In the genomic region with DNA sequence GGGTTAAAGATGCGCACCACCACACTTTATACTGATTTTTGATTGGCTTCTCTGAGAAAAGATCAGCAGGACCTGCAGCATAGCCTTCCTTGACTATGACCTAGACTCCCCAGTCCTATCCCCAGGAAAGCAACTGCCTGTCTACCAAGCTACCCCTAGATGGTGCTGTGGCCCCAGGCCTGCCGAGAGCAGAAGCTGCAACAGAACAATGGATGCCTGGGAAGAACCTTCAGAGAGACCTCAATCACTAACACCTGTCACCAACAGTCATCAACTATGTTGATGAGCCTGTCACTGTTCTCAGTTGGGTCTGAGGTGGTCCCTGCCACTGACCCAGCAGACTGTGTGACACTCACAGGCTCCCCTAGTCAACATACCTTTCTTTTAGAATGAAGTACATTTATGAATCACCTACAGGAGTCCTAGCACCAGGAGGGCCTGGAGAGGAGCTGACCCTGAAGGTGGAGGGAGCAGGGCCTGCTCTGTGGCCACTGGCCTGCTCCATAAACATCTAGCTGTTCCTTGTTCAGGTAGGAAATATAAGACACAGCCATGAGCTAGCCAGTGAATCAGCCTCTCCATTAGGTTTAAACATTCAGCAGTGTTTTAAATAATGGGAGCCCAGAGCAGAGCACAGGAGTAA, we compare ENCODE assay signal across 8 mouse cellular contexts. TPM values are rescaled to one million over a fixed set of nuclear protein-coding genes. Genes with fewer than 3 reads are reported as not detected.
DNase-seq lines count a peak whose midpoint lies in the region; ATAC-seq and TF ChIP-seq lines count a peak whose summit lies in the region.

No protein-coding gene starts in this region.

- H3K27ac ChIP-seq in liver, embryonic 16.5 days (ENCODE audit: low read length) = no peak overlapping the region
- no peak overlapping the region for H3K27ac ChIP-seq in neural tube, embryonic 11.5 days (ENCODE audit: low read depth, low read length)

- H3K4me3 ChIP-seq in G1E (ENCODE audit: low read depth, low read length) = no peak overlapping the region
- H3K4me3 ChIP-seq in liver, embryonic 16.5 days (ENCODE audit: low read depth, low read length) = no peak overlapping the region
- H3K4me3 ChIP-seq in neural tube, embryonic 11.5 days (ENCODE audit: low read depth, low read length) = no peak overlapping the region

- ATAC-seq in G1E (ENCODE audit: extremely low read depth, insufficient number of reproducible peaks, low FRiP score, poor library complexity, severe bottlenecking) = no peak
- peak; percentile 58; the same call in 1 of the 2 replicates for ATAC-seq in liver, embryonic 16.5 days (ENCODE audit: low read depth)
- peak; percentile 50; the same call in 1 of the 2 replicates for ATAC-seq in neural tube, embryonic 11.5 days (ENCODE audit: insufficient read depth, low FRiP score, low TSS enrichment)

- H3K4me2 ChIP-seq in liver, embryonic 16.5 days (ENCODE audit: low read depth, low read length) = no peak overlapping the region
- no peak overlapping the region for H3K4me2 ChIP-seq in neural tube, embryonic 11.5 days (ENCODE audit: low read depth)

- no peak overlapping the region for H3K9ac ChIP-seq in liver, embryonic 16.5 days (ENCODE audit: low read depth, low read length)
- no peak overlapping the region for H3K9ac ChIP-seq in neural tube, embryonic 11.5 days (ENCODE audit: low read length)

- H3K4me1 ChIP-seq in G1E (ENCODE audit: insufficient read depth, low read depth, low read length) = peaks cover 13% of the 10 kb centered on the region
- H3K4me1 ChIP-seq in liver, embryonic 16.5 days (ENCODE audit: control insufficient read depth, low read depth, low read length) = peaks cover 6% of the 10 kb centered on the region; the same call in 1 of the 2 replicates
- peaks cover 5% of the 10 kb centered on the region; the same call in 1 of the 2 replicates for H3K4me1 ChIP-seq in neural tube, embryonic 11.5 days (ENCODE audit: control insufficient read depth, insufficient read depth, low read length)

- DNase-seq in A20 (ENCODE audit: low read depth, low spot score) = peak; percentile 76
- DNase-seq in G1E (ENCODE audit: low spot score) = peak; percentile 67
- DNase-seq in cerebellum, adult 9-11 months = peak; percentile 83
- peak; percentile 61 for DNase-seq in gastrocnemius, postnatal 10 days
- DNase-seq in kidney, adult 11 months = peak; percentile 57
- DNase-seq in neural tube, embryonic 11.5 days (ENCODE audit: low spot score) = peak; percentile 75
- DNase-seq in testis, postnatal 10 days (ENCODE audit: low spot score) = peak; percentile 76

- peak; percentile 89 for TF ChIP-seq CTCF in G1E (IDR thresholded peaks at IDR 0.05; ENCODE audit: low read depth, low read length)

- no peaks in the 10 kb centered on the region for H3K27me3 ChIP-seq in G1E (ENCODE audit: insufficient read depth, low read length)
- no peaks in the 10 kb centered on the region for H3K27me3 ChIP-seq in liver, embryonic 16.5 days (ENCODE audit: control insufficient read depth, insufficient read depth, low read depth, low read length)
- no peaks in the 10 kb centered on the region for H3K27me3 ChIP-seq in neural tube, embryonic 11.5 days (ENCODE audit: control insufficient read depth, insufficient read depth, low read length)

- H3K36me3 ChIP-seq in G1E (replicated peaks) = peaks cover 50% of the 10 kb centered on the region
- H3K36me3 ChIP-seq in liver, embryonic 16.5 days (ENCODE audit: control insufficient read depth, insufficient read depth) = no peaks in the 10 kb centered on the region
- H3K36me3 ChIP-seq in neural tube, embryonic 11.5 days (ENCODE audit: control insufficient read depth, insufficient read depth, low read length) = no peaks in the 10 kb centered on the region

- 34% methylated on average over 2 of the region's 2 CpGs for WGBS in liver, embryonic 16.5 days (ENCODE audit: insufficient replicate concordance)
- 34% methylated on average over 2 of the region's 2 CpGs for WGBS in neural tube, embryonic 11.5 days

- H3K9me3 ChIP-seq in G1E (replicated peaks) = no peaks in the 10 kb centered on the region
- H3K9me3 ChIP-seq in liver, embryonic 16.5 days (replicated peaks; ENCODE audit: control insufficient read depth, low read length) = no peaks in the 10 kb centered on the region
- H3K9me3 ChIP-seq in neural tube, embryonic 11.5 days (ENCODE audit: control insufficient read depth, low read length) = no peaks in the 10 kb centered on the region

RNA-seq across cellular contexts. Expression of a gene that starts 13.4 kb away (rescaled TPM):
- total RNA-seq in G1E (2014; fragmentation: Nextera tagmentation) (1.1 and 1.4 TPM in 2 replicates), G1E (2017) (0.55 and 0.58 TPM in 2 replicates)
- 0.51 and 0.57 TPM in 2 replicates for polyA plus RNA-seq in G1E (2012)
- 1 to 10 TPM in 1 of 2 experiments, under 1 TPM in 1; 0.78 to 1.1 TPM for total RNA-seq in gastrocnemius, postnatal 10 days (2021)
- 0.30 and 0.42 TPM in 2 replicates for polyA plus RNA-seq in liver, embryonic 16.5 days (2015; fragmentation: Nextera tagmentation; extraction: Ambion mirVana)
- 1.2 and 1.7 TPM in 2 replicates for polyA plus RNA-seq in neural tube, embryonic 11.5 days (2014; fragmentation: Nextera tagmentation; extraction: Ambion mirVana)

RNA-seq across cellular contexts. Expression of a gene that starts 19.2 kb away (rescaled TPM):
- total RNA-seq in G1E (2014; fragmentation: Nextera tagmentation) (13.9 and 19.0 TPM in 2 replicates), G1E (2017) (12.4 and 16.7 TPM in 2 replicates)
- 30.2 and 34.4 TPM in 2 replicates for polyA plus RNA-seq in G1E (2012)
- 10 to 100 TPM; 20.7 to 23.1 TPM for total RNA-seq in gastrocnemius, postnatal 10 days (2021)
- 47.8 and 50.5 TPM in 2 replicates for polyA plus RNA-seq in liver, embryonic 16.5 days (2015; fragmentation: Nextera tagmentation; extraction: Ambion mirVana)
- polyA plus RNA-seq in neural tube, embryonic 11.5 days (2014; fragmentation: Nextera tagmentation; extraction: Ambion mirVana) = 57.8 and 58.8 TPM in 2 replicates

RNA-seq across cellular contexts. Expression of a gene that starts 25.4 kb away (rescaled TPM):
- total RNA-seq in G1E (2014; fragmentation: Nextera tagmentation) (9.1 and 10.8 TPM in 2 replicates), G1E (2017) (4.2 and 9.3 TPM in 2 replicates)
- 12.4 and 13.5 TPM in 2 replicates for polyA plus RNA-seq in G1E (2012)
- 10 to 100 TPM in 1 of 2 experiments, 1 to 10 TPM in 1; 9.3 to 12.6 TPM for total RNA-seq in gastrocnemius, postnatal 10 days (2021)
- polyA plus RNA-seq in liver, embryonic 16.5 days (2015; fragmentation: Nextera tagmentation; extraction: Ambion mirVana) = 6.2 and 7.0 TPM in 2 replicates
- polyA plus RNA-seq in neural tube, embryonic 11.5 days (2014; fragmentation: Nextera tagmentation; extraction: Ambion mirVana) = 23.6 and 25.9 TPM in 2 replicates

RNA-seq across cellular contexts. Expression of a gene that starts 25.5 kb away (rescaled TPM):
- total RNA-seq in G1E (2014; fragmentation: Nextera tagmentation) (8.2 and 8.7 TPM in 2 replicates), G1E (2017) (4.4 and 9.4 TPM in 2 replicates)
- polyA plus RNA-seq in G1E (2012) = 77.6 and 103 TPM in 2 replicates
- 10 to 100 TPM; 57.9 to 61.8 TPM for total RNA-seq in gastrocnemius, postnatal 10 days (2021)
- 32.8 and 37.0 TPM in 2 replicates for polyA plus RNA-seq in liver, embryonic 16.5 days (2015; fragmentation: Nextera tagmentation; extraction: Ambion mirVana)
- 8.2 and 8.7 TPM in 2 replicates for polyA plus RNA-seq in neural tube, embryonic 11.5 days (2014; fragmentation: Nextera tagmentation; extraction: Ambion mirVana)

RNA-seq across cellular contexts. Expression of a gene that starts 32.8 kb away (rescaled TPM):
- total RNA-seq in G1E (2014; fragmentation: Nextera tagmentation) (14.6 and 42.2 TPM in 2 replicates), G1E (2017) (11.8 and 14.2 TPM in 2 replicates)
- 9.0 and 17.0 TPM in 2 replicates for polyA plus RNA-seq in G1E (2012)
- total RNA-seq in gastrocnemius, postnatal 10 days (2021) = 1 to 10 TPM; 3.3 to 5.2 TPM
- polyA plus RNA-seq in liver, embryonic 16.5 days (2015; fragmentation: Nextera tagmentation; extraction: Ambion mirVana) = 7.2 and 7.8 TPM in 2 replicates
- 17.8 and 20.3 TPM in 2 replicates for polyA plus RNA-seq in neural tube, embryonic 11.5 days (2014; fragmentation: Nextera tagmentation; extraction: Ambion mirVana)
